Mouse (Mus musculus): ENCODE data around the gene Kif13a. TPM values are rescaled to one million over a fixed set of nuclear protein-coding genes. Genes with fewer than 3 reads are reported as not detected.

The Kif13a gene
- polyA plus RNA-seq, 1 experiment from 2014 or later, result 13.8 TPM

GRCm38 (mm10) chr13:46902568-46903255, 27.0 kb downstream of the Kif13a start:
- no peak overlapping the region for H3K27ac ChIP-seq (ENCODE audit: low read depth, low read length)
- H3K4me1 ChIP-seq (replicated peaks; ENCODE audit: control insufficient read depth, insufficient read depth, low read length), result peaks cover 7% of the 10 kb centered on the region; the same call in 1 of the 2 replicates
- DNase-seq (ENCODE audit: low spot score), result no peak
- H3K36me3 ChIP-seq (ENCODE audit: control insufficient read depth, insufficient read depth, low read length), result no peaks in the 10 kb centered on the region
- 89% methylated on average over 7 of the region's 7 CpGs for WGBS
- no peak overlapping the region for H3K9ac ChIP-seq (ENCODE audit: low read depth, low read length)
- H3K9me3 ChIP-seq (ENCODE audit: control insufficient read depth, low read length), result no peaks in the 10 kb centered on the region
- H3K27me3 ChIP-seq (replicated peaks; ENCODE audit: control insufficient read depth, insufficient read depth, low read length), result no peaks in the 10 kb centered on the region
- no peak overlapping the region for H3K4me2 ChIP-seq
- no peak overlapping the region for H3K4me3 ChIP-seq (ENCODE audit: low read depth, low read length)
- no peak for ATAC-seq (replicated peaks; ENCODE audit: low FRiP score)

GRCm38 (mm10) chr13:46900870-46901555, 28.7 kb downstream of the Kif13a start:
- no peaks in the 10 kb centered on the region for H3K27me3 ChIP-seq (replicated peaks; ENCODE audit: control insufficient read depth, insufficient read depth, low read length)
- peaks cover 7% of the 10 kb centered on the region; the same call in 1 of the 2 replicates for H3K4me1 ChIP-seq (replicated peaks; ENCODE audit: control insufficient read depth, insufficient read depth, low read length)
- ATAC-seq (replicated peaks; ENCODE audit: low FRiP score) (no peak), DNase-seq (ENCODE audit: low spot score) (no peak)
- H3K27ac ChIP-seq (ENCODE audit: low read depth, low read length), result no peak overlapping the region
- H3K9ac ChIP-seq (ENCODE audit: low read depth, low read length), result no peak overlapping the region
- 90% methylated on average over 11 of the region's 11 CpGs for WGBS
- H3K4me2 ChIP-seq, result no peak overlapping the region
- H3K4me3 ChIP-seq (ENCODE audit: low read depth, low read length), result no peak overlapping the region
- no peaks in the 10 kb centered on the region for H3K36me3 ChIP-seq (ENCODE audit: control insufficient read depth, insufficient read depth, low read length)
- no peaks in the 10 kb centered on the region for H3K9me3 ChIP-seq (ENCODE audit: control insufficient read depth, low read length)

- ATAC-seq (replicated peaks; ENCODE audit: low FRiP score) (no peak; the same call in 1 of the 2 replicates), DNase-seq (ENCODE audit: low spot score) (no peak)
- H3K27ac ChIP-seq (ENCODE audit: low read depth, low read length), result no peak overlapping the region
- no peak overlapping the region for H3K4me3 ChIP-seq (ENCODE audit: low read depth, low read length)
- no peaks in the 10 kb centered on the region for H3K27me3 ChIP-seq (replicated peaks; ENCODE audit: control insufficient read depth, insufficient read depth, low read length)
- H3K4me1 ChIP-seq (replicated peaks; ENCODE audit: control insufficient read depth, insufficient read depth, low read length), result no peaks in the 10 kb centered on the region; the same call in 1 of the 2 replicates
- no peaks in the 10 kb centered on the region for H3K9me3 ChIP-seq (ENCODE audit: control insufficient read depth, low read length)
- no peak overlapping the region for H3K9ac ChIP-seq (ENCODE audit: low read depth, low read length)
- no peaks in the 10 kb centered on the region for H3K36me3 ChIP-seq (ENCODE audit: control insufficient read depth, insufficient read depth, low read length)
- WGBS, result 61% methylated on average over 2 of the region's 2 CpGs
- H3K4me2 ChIP-seq, result peak overlapping the region; percentile 27
Measured at GRCm38 (mm10) chr13:46898837-46899236, 30.8 kb downstream of the Kif13a start.

DNA sequence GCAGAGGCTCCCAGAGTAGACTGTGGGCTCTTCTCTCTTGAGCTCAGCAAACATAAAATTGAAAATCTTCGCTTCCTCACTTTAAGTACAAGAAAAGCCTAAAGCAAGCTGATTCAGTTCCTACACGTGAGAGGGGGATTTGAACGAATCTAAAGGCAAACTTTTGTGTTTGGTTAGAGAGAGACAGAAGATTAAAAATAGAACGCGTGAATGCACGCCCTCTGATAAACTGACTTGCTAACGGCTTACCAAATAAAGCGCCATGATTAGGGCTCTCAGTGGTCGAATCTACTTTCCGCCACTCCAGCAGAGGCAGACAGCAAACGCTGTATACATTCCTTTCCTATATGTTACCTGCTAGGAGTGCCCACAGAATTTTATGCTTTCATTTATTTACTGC, 31.3 kb downstream of the Kif13a start:
- 45% methylated on average over 11 of the region's 11 CpGs for WGBS
- no peaks in the 10 kb centered on the region; the same call in 1 of the 2 replicates for H3K4me1 ChIP-seq (replicated peaks; ENCODE audit: control insufficient read depth, insufficient read depth, low read length)
- H3K9ac ChIP-seq (ENCODE audit: low read depth, low read length), result no peak overlapping the region
- no peaks in the 10 kb centered on the region for H3K36me3 ChIP-seq (ENCODE audit: control insufficient read depth, insufficient read depth, low read length)
- no peak for DNase-seq (ENCODE audit: low spot score)
- H3K27ac ChIP-seq (ENCODE audit: low read depth, low read length), result no peak overlapping the region
- peak overlapping the region; percentile 27 for H3K4me2 ChIP-seq
- no peaks in the 10 kb centered on the region for H3K27me3 ChIP-seq (replicated peaks; ENCODE audit: control insufficient read depth, insufficient read depth, low read length)
- no peak overlapping the region for H3K4me3 ChIP-seq (ENCODE audit: low read depth, low read length)
- no peak for ATAC-seq (replicated peaks; ENCODE audit: low FRiP score)
- no peaks in the 10 kb centered on the region for H3K9me3 ChIP-seq (ENCODE audit: control insufficient read depth, low read length)

- Histone ChIP-seq H3K4me1 (replicated peaks; ENCODE audit: control insufficient read depth, insufficient read depth, low read length) (no peaks in the 10 kb centered on the region), H3K27ac (ENCODE audit: low read depth, low read length) (no peak overlapping the region), H3K9ac (ENCODE audit: low read depth, low read length) (no peak overlapping the region), H3K36me3 (ENCODE audit: control insufficient read depth, insufficient read depth, low read length) (no peaks in the 10 kb centered on the region), H3K4me2 (no peak overlapping the region), H3K9me3 (ENCODE audit: control insufficient read depth, low read length) (no peaks in the 10 kb centered on the region), H3K4me3 (ENCODE audit: low read depth, low read length) (no peak overlapping the region), H3K27me3 (replicated peaks; ENCODE audit: control insufficient read depth, insufficient read depth, low read length) (no peaks in the 10 kb centered on the region)
- 80% methylated on average over 4 of the region's 4 CpGs for WGBS
- ATAC-seq (replicated peaks; ENCODE audit: low FRiP score), result no peak
- no peak for DNase-seq (ENCODE audit: low spot score)
Measured at GRCm38 (mm10) chr13:46892380-46892779, 37.3 kb downstream of the Kif13a start.

DNA sequence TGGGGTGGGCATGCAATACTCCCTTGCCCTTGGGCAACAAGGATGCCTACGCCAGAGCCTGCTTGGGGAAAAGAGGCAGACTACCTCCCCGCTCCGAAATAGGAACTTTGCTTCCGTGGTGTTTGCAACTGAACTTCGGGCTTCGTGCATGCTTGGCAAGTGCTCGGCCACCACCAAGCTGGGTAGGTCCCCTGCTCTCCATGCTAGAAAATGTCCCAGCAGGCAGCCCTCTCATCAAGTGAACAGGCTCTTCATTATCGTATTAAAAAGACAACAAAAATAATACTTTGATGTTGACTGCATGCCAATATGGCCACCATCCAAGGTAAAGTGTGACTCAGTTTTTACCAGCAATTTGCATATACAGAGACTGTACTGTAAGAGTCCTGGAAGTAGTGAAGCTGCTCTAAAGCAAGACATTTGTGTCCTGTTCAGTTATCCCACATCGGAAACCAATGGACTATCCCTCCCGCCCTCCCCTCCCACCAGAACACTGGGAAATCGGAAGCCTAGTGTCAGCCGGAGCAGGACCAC, 41.5 kb downstream of the Kif13a start:
- Histone ChIP-seq H3K4me3 (ENCODE audit: low read depth, low read length) (no peak overlapping the region), H3K27me3 (replicated peaks; ENCODE audit: control insufficient read depth, insufficient read depth, low read length) (no peaks in the 10 kb centered on the region), H3K4me1 (replicated peaks; ENCODE audit: control insufficient read depth, insufficient read depth, low read length) (peaks cover 19% of the 10 kb centered on the region), H3K27ac (ENCODE audit: low read depth, low read length) (no peak overlapping the region), H3K4me2 (no peak overlapping the region), H3K36me3 (ENCODE audit: control insufficient read depth, insufficient read depth, low read length) (no peaks in the 10 kb centered on the region), H3K9me3 (ENCODE audit: control insufficient read depth, low read length) (no peaks in the 10 kb centered on the region), H3K9ac (ENCODE audit: low read depth, low read length) (no peak overlapping the region)
- ATAC-seq (replicated peaks; ENCODE audit: low FRiP score), result no peak
- DNase-seq (ENCODE audit: low spot score), result no peak
- WGBS, result 86% methylated on average over 12 of the region's 12 CpGs

GRCm38 (mm10) chr13:46886497-46887261, 43.0 kb downstream of the Kif13a start:
- Histone ChIP-seq H3K4me3 (ENCODE audit: low read depth, low read length) (no peak overlapping the region), H3K4me1 (replicated peaks; ENCODE audit: control insufficient read depth, insufficient read depth, low read length) (peaks cover 19% of the 10 kb centered on the region), H3K9ac (ENCODE audit: low read depth, low read length) (no peak overlapping the region), H3K4me2 (no peak overlapping the region), H3K27ac (ENCODE audit: low read depth, low read length) (no peak overlapping the region), H3K36me3 (ENCODE audit: control insufficient read depth, insufficient read depth, low read length) (no peaks in the 10 kb centered on the region), H3K9me3 (ENCODE audit: control insufficient read depth, low read length) (no peaks in the 10 kb centered on the region), H3K27me3 (replicated peaks; ENCODE audit: control insufficient read depth, insufficient read depth, low read length) (no peaks in the 10 kb centered on the region)
- no peak for ATAC-seq (replicated peaks; ENCODE audit: low FRiP score)
- no peak for DNase-seq (ENCODE audit: low spot score)
- 87% methylated on average over 10 of the region's 10 CpGs for WGBS

DNA sequence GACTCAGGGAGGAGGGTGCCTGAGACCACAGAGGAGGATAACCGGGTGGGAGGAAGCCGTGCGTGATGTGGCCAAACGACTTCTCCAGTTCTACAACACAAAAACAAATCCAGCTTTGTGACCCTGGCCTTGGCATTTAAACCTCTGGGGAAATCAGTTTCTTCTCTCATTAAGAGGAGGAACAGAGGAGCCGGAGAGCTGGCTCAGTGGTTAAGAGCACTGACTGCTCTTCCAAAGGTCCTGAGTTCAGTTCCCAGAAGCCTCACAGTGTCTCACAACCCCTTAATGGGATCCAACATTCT, 44.0 kb downstream of the Kif13a start:
- Histone ChIP-seq H3K4me3 (ENCODE audit: low read depth, low read length) (no peak overlapping the region), H3K27me3 (replicated peaks; ENCODE audit: control insufficient read depth, insufficient read depth, low read length) (no peaks in the 10 kb centered on the region), H3K27ac (ENCODE audit: low read depth, low read length) (no peak overlapping the region), H3K4me2 (no peak overlapping the region), H3K9ac (ENCODE audit: low read depth, low read length) (no peak overlapping the region), H3K4me1 (replicated peaks; ENCODE audit: control insufficient read depth, insufficient read depth, low read length) (peaks cover 19% of the 10 kb centered on the region), H3K36me3 (ENCODE audit: control insufficient read depth, insufficient read depth, low read length) (no peaks in the 10 kb centered on the region), H3K9me3 (ENCODE audit: control insufficient read depth, low read length) (no peaks in the 10 kb centered on the region)
- DNase-seq (ENCODE audit: low spot score) (no peak), ATAC-seq (replicated peaks; ENCODE audit: low FRiP score) (no peak)
- 60% methylated on average over 5 of the region's 5 CpGs for WGBS

Data from liver, embryonic 11.5 days (tissue).